Mouse (Mus musculus): Measurements from ENCODE around the gene Oprm1. TPM values are rescaled to one million over a fixed set of nuclear protein-coding genes. Genes with fewer than 3 reads are reported as not detected.

The Oprm1 gene
- total RNA-seq, 1 experiment: not detected

GRCm38 (mm10) chr10:6909763-6910162 is 151.5 kb downstream of the Oprm1 start:
- H3K27ac ChIP-seq (ENCODE audit: insufficient read depth, low read depth, low read length, poor library complexity, severe bottlenecking): no peak overlapping the region
- TF ChIP-seq MAFK (IDR thresholded peaks at IDR 0.05; ENCODE audit: insufficient read depth, low read depth, low read length) (no peak), CHD2 (IDR thresholded peaks at IDR 0.05; ENCODE audit: low read depth, low read length) (no peak), ZC3H11A (IDR thresholded peaks at IDR 0.05; ENCODE audit: borderline replicate concordance, low read depth, low read length) (no peak), ZNF384 (IDR thresholded peaks at IDR 0.05; ENCODE audit: low read depth, low read length) (no peak), HCFC1 (IDR thresholded peaks at IDR 0.05; ENCODE audit: borderline replicate concordance, insufficient read depth, low read length) (no peak)
- H3K36me3 ChIP-seq (ENCODE audit: control insufficient read depth, insufficient read depth, low read length, poor library complexity, severe bottlenecking): no peaks in the 10 kb centered on the region
- H3K9ac ChIP-seq (ENCODE audit: insufficient read depth, low read depth, low read length, poor library complexity, severe bottlenecking): no peak overlapping the region
- no peak overlapping the region for H3K4me3 ChIP-seq (ENCODE audit: insufficient read depth in 1 of 2, low read depth in 1 of 2, low read length in 2 of 2, poor library complexity in 1 of 2, severe bottlenecking in 1 of 2)
- H3K9me3 ChIP-seq (ENCODE audit: control insufficient read depth, insufficient read depth, low read depth, low read length): no peaks in the 10 kb centered on the region
- H3K4me1 ChIP-seq (ENCODE audit: control insufficient read depth in 2 of 2, insufficient read depth in 2 of 2, low read length in 2 of 2, poor library complexity in 1 of 2): no peaks in the 10 kb centered on the region
- in situ Hi-C loops (cut with MboI; ENCODE audit: low sequenced_read_pairs in 2 of 2, unreplicated experiment in 2 of 2): no loop called here
- no peak for DNase-seq (ENCODE audit: low read depth, low spot score)

- in situ Hi-C loops (cut with MboI; ENCODE audit: low sequenced_read_pairs in 2 of 2, unreplicated experiment in 2 of 2): no loop called here
- Histone ChIP-seq H3K9ac (ENCODE audit: insufficient read depth, low read depth, low read length, poor library complexity, severe bottlenecking) (no peak overlapping the region), H3K4me1 (ENCODE audit: control insufficient read depth in 2 of 2, insufficient read depth in 2 of 2, low read length in 2 of 2, poor library complexity in 1 of 2) (no peaks in the 10 kb centered on the region), H3K36me3 (ENCODE audit: control insufficient read depth, insufficient read depth, low read length, poor library complexity, severe bottlenecking) (no peaks in the 10 kb centered on the region), H3K4me3 (ENCODE audit: insufficient read depth in 1 of 2, low read depth in 1 of 2, low read length in 2 of 2, poor library complexity in 1 of 2, severe bottlenecking in 1 of 2) (no peak overlapping the region), H3K9me3 (ENCODE audit: control insufficient read depth, insufficient read depth, low read depth, low read length) (no peaks in the 10 kb centered on the region), H3K27ac (ENCODE audit: insufficient read depth, low read depth, low read length, poor library complexity, severe bottlenecking) (no peak overlapping the region)
- no peak for TF ChIP-seq ZNF384 (IDR thresholded peaks at IDR 0.05; ENCODE audit: low read depth, low read length)
- TF ChIP-seq CHD2 (IDR thresholded peaks at IDR 0.05; ENCODE audit: low read depth, low read length): no peak
- TF ChIP-seq MAFK (IDR thresholded peaks at IDR 0.05; ENCODE audit: insufficient read depth, low read depth, low read length): no peak
- no peak for DNase-seq (ENCODE audit: low read depth, low spot score)
These were observed 157.7 kb downstream of the Oprm1 start for GRCm38 (mm10) chr10:6915991-6916390.

GRCm38 (mm10) chr10:6916545-6917257 is 158.4 kb downstream of the Oprm1 start:
- Histone ChIP-seq H3K9ac (ENCODE audit: insufficient read depth, low read depth, low read length, poor library complexity, severe bottlenecking) (no peak overlapping the region), H3K9me3 (ENCODE audit: control insufficient read depth, insufficient read depth, low read depth, low read length) (no peaks in the 10 kb centered on the region), H3K4me1 (ENCODE audit: control insufficient read depth in 2 of 2, insufficient read depth in 2 of 2, low read length in 2 of 2, poor library complexity in 1 of 2) (no peaks in the 10 kb centered on the region), H3K27ac (ENCODE audit: insufficient read depth, low read depth, low read length, poor library complexity, severe bottlenecking) (no peak overlapping the region), H3K36me3 (ENCODE audit: control insufficient read depth, insufficient read depth, low read length, poor library complexity, severe bottlenecking) (no peaks in the 10 kb centered on the region), H3K4me3 (ENCODE audit: insufficient read depth in 1 of 2, low read depth in 1 of 2, low read length in 2 of 2, poor library complexity in 1 of 2, severe bottlenecking in 1 of 2) (no peak overlapping the region)
- in situ Hi-C loops (cut with MboI; ENCODE audit: low sequenced_read_pairs in 2 of 2, unreplicated experiment in 2 of 2): no loop called here
- TF ChIP-seq ZNF384 (IDR thresholded peaks at IDR 0.05; ENCODE audit: low read depth, low read length): no peak
- DNase-seq (ENCODE audit: low read depth, low spot score): no peak

- H3K9me3 ChIP-seq (ENCODE audit: control insufficient read depth, insufficient read depth, low read depth, low read length): no peaks in the 10 kb centered on the region
- no peak for TF ChIP-seq ZNF384 (IDR thresholded peaks at IDR 0.05; ENCODE audit: low read depth, low read length)
- no peak for TF ChIP-seq CHD2 (IDR thresholded peaks at IDR 0.05; ENCODE audit: low read depth, low read length)
- TF ChIP-seq HCFC1 (IDR thresholded peaks at IDR 0.05; ENCODE audit: borderline replicate concordance, insufficient read depth, low read length): no peak
- no peak for TF ChIP-seq MAFK (IDR thresholded peaks at IDR 0.05; ENCODE audit: insufficient read depth, low read depth, low read length)
- no peak for TF ChIP-seq ZC3H11A (IDR thresholded peaks at IDR 0.05; ENCODE audit: borderline replicate concordance, low read depth, low read length)
- H3K4me3 ChIP-seq (ENCODE audit: insufficient read depth in 1 of 2, low read depth in 1 of 2, low read length in 2 of 2, poor library complexity in 1 of 2, severe bottlenecking in 1 of 2): no peak overlapping the region
- no peak overlapping the region for H3K27ac ChIP-seq (ENCODE audit: insufficient read depth, low read depth, low read length, poor library complexity, severe bottlenecking)
- no peaks in the 10 kb centered on the region for H3K4me1 ChIP-seq (ENCODE audit: control insufficient read depth in 2 of 2, insufficient read depth in 2 of 2, low read length in 2 of 2, poor library complexity in 1 of 2)
- H3K9ac ChIP-seq (ENCODE audit: insufficient read depth, low read depth, low read length, poor library complexity, severe bottlenecking): no peak overlapping the region
- DNase-seq (ENCODE audit: low read depth, low spot score): no peak
- in situ Hi-C loops (cut with MboI; ENCODE audit: low sequenced_read_pairs in 2 of 2, unreplicated experiment in 2 of 2): no loop called here
- no peaks in the 10 kb centered on the region for H3K36me3 ChIP-seq (ENCODE audit: control insufficient read depth, insufficient read depth, low read length, poor library complexity, severe bottlenecking)
These were observed 168.4 kb downstream of the Oprm1 start for GRCm38 (mm10) chr10:6926724-6927123.

GRCm38 (mm10) chr10:6927600-6928223 is 169.4 kb downstream of the Oprm1 start:
- Histone ChIP-seq H3K9ac (ENCODE audit: insufficient read depth, low read depth, low read length, poor library complexity, severe bottlenecking) (no peak overlapping the region), H3K36me3 (ENCODE audit: control insufficient read depth, insufficient read depth, low read length, poor library complexity, severe bottlenecking) (no peaks in the 10 kb centered on the region), H3K4me3 (ENCODE audit: insufficient read depth in 1 of 2, low read depth in 1 of 2, low read length in 2 of 2, poor library complexity in 1 of 2, severe bottlenecking in 1 of 2) (no peak overlapping the region), H3K4me1 (ENCODE audit: control insufficient read depth in 2 of 2, insufficient read depth in 2 of 2, low read length in 2 of 2, poor library complexity in 1 of 2) (no peaks in the 10 kb centered on the region), H3K27ac (ENCODE audit: insufficient read depth, low read depth, low read length, poor library complexity, severe bottlenecking) (no peak overlapping the region), H3K9me3 (ENCODE audit: control insufficient read depth, insufficient read depth, low read depth, low read length) (no peaks in the 10 kb centered on the region)
- in situ Hi-C loops (cut with MboI; ENCODE audit: low sequenced_read_pairs in 2 of 2, unreplicated experiment in 2 of 2): no loop called here
- TF ChIP-seq MAFK (IDR thresholded peaks at IDR 0.05; ENCODE audit: insufficient read depth, low read depth, low read length) (no peak), ZC3H11A (IDR thresholded peaks at IDR 0.05; ENCODE audit: borderline replicate concordance, low read depth, low read length) (no peak), HCFC1 (IDR thresholded peaks at IDR 0.05; ENCODE audit: borderline replicate concordance, insufficient read depth, low read length) (no peak), CHD2 (IDR thresholded peaks at IDR 0.05; ENCODE audit: low read depth, low read length) (no peak), ZNF384 (IDR thresholded peaks at IDR 0.05; ENCODE audit: low read depth, low read length) (no peak)
- DNase-seq (ENCODE audit: low read depth, low spot score): no peak

All from ES-E14 (cell line).